Mouse (Mus musculus) neural tube, embryonic 11.5 days (tissue): ENCODE measurements around the gene Acot6. TPM values are rescaled to one million over a fixed set of nuclear protein-coding genes. Genes with fewer than 3 reads are reported as not detected.
"Not testable (repeated sequence)": the region's sequence is repeated elsewhere in the genome, so short reads cannot be mapped to it uniquely, and the experiment has no call there.

ENCODE experiments used
- ATAC-seq: fragments of 200-750 bp; cut with Nextera tagmentation; 2 replicates; pipeline ENCODE4 v1.8.0; 2017; ENCODE audit warnings: moderate number of reproducible peaks, mild to moderate bottlenecking, moderate TSS enrichment, moderate library complexity; ENCODE audit not compliant: insufficient read depth, low FRiP score, low TSS enrichment
- DNase-seq: peaks from one replicate; pipeline ENCODE4 v3.0.0-alpha.2; 2015; ENCODE audit warnings: low spot score
- H3K27ac ChIP-seq: fragments of 300-500 bp; sonication (generic); 2 replicates; pipeline ENCODE4 v1.5.1; 2014; ENCODE audit warnings: low read depth, mild to moderate bottlenecking, low read length
- H3K27me3 ChIP-seq: fragments of 300-500 bp; sonication (generic); 2 replicates; pipeline ENCODE4 v1.6.1; 2014; ENCODE audit warnings: mild to moderate bottlenecking, low read length, mixed read lengths; ENCODE audit not compliant: control insufficient read depth, insufficient read depth
- H3K36me3 ChIP-seq: fragments of 300-500 bp; sonication (generic); 2 replicates; pipeline ENCODE4 v1.6.1; 2014; ENCODE audit warnings: mild to moderate bottlenecking, low read length, moderate library complexity, mixed read lengths; ENCODE audit not compliant: control insufficient read depth, insufficient read depth
- H3K4me1 ChIP-seq: fragments of 300-500 bp; sonication (generic); 2 replicates; pipeline ENCODE4 v1.6.1; 2014; ENCODE audit warnings: low read length, mixed read lengths; ENCODE audit not compliant: control insufficient read depth, insufficient read depth
- H3K4me2 ChIP-seq: fragments of 300-500 bp; sonication (generic); 2 replicates; pipeline ENCODE4 v1.6.1; 2014; ENCODE audit warnings: low read depth, mild to moderate bottlenecking, moderate library complexity
- H3K4me3 ChIP-seq: fragments of 300-500 bp; sonication (generic); 2 replicates; pipeline ENCODE4 v1.5.1; 2014; ENCODE audit warnings: low read depth, low read length
- H3K9ac ChIP-seq: fragments of 300-500 bp; sonication (generic); 2 replicates; pipeline ENCODE4 v1.6.1; 2014; ENCODE audit warnings: mild to moderate bottlenecking, low read length
- H3K9me3 ChIP-seq: fragments of 300-500 bp; sonication (generic); 2 replicates; pipeline ENCODE4 v1.6.1; 2016; ENCODE audit warnings: low read length; ENCODE audit not compliant: control insufficient read depth
- WGBS: fragments of 180-500 bp; shearing (Covaris S2); extraction: QIAGEN DNeasy Blood & Tissue Kit; methylation state at CpG from one replicate; pipeline ENCODE4 v1.1.7; 2014; 5-methylcytosine and 5-hydroxymethylcytosine counted together
- polyA plus RNA-seq: library from polyadenylated mRNA; unstranded; fragments of >200 nt; fragmentation: Nextera tagmentation; extraction: Ambion mirVana; gene quantifications from 2 replicates; pipeline ENCODE4 v1.2.1, GENCODE M21; 2014

The Acot6 gene
- polyA plus RNA-seq, 1 experiment from 2014 or later: 0.82 TPM

DNA sequence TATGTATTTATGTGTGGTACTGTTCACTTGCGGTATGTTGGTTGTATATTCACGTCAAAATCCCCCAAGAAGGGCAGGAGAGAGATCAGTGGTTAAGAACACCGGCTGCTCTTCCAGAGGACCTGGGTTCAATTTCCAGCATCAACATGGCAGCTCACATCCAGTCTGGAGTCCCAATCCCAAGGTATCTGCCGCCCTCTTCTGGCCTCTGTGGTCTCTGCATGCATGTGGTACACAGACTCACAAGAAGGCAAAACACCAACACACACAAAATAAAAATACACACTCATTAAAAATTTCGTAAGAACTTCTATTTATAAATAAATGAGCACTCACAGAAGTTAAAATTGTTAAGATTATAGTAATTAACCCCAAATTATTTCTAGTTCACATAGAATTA lies 37.2 kb upstream of the Acot6 start:
- 72% methylated on average over 5 of the region's 5 CpGs for WGBS

DNA sequence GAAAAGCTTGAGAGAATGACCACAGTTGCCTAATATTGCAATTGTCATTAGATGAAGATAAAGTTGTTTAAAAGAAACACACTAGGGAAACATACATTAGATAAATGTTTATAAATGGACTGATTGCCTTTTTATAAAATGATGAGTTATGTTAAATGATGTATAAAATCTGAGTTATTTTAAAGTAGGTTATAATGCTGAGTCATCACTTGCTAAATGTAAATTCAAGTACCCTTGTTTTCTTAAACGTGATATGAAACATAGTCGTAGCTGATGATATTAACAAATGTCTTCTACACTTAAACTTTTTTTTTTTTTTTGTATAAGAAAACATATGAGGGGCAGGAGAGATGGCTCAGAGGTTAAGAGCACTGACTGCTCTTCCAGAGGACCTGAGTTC lies 36.6 kb upstream of the Acot6 start:
- no peaks in the 10 kb centered on the region for H3K4me1 ChIP-seq

More for the DNA sequence above, 37.2 kb upstream of the Acot6 start:
- H3K36me3 ChIP-seq: no peaks in the 10 kb centered on the region
- H3K27me3 ChIP-seq: peaks cover 2% of the 10 kb centered on the region; the same call in 1 of the 2 replicates
- DNase-seq (no peak), ATAC-seq (no peak)
- H3K27ac ChIP-seq: no peak overlapping the region
- H3K9ac ChIP-seq: no peak overlapping the region
- H3K4me2 ChIP-seq: no peak overlapping the region
- H3K4me1 ChIP-seq: no peaks in the 10 kb centered on the region
- H3K9me3 ChIP-seq: no peaks in the 10 kb centered on the region
- H3K4me3 ChIP-seq: no peak overlapping the region

DNA sequence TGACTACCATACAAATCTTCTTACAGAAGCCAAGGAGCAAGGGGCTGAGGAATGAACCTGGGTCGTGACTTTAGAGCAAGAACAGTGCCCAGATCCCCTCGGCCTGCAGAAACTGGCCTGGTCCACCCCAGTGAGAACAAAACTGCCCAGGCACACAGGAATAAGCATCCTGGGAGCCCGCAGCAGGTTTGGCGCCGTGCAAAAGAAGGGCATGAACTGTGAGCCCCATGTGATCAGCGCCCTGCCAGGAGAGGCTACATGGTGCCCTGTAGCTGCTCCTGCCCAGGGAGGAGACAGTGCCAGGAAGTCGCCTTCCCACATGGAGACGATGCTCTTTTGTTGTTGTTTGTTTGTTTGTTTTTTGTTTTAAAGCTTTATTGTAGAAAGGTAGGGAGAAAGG lies 35.8 kb upstream of the Acot6 start:
- H3K9ac ChIP-seq: no peak overlapping the region
- 77% methylated on average over 8 of the region's 8 CpGs for WGBS
- ATAC-seq: no peak
- no peaks in the 10 kb centered on the region for H3K36me3 ChIP-seq
- DNase-seq: no peak
- no peaks in the 10 kb centered on the region for H3K9me3 ChIP-seq
- no peaks in the 10 kb centered on the region for H3K4me1 ChIP-seq
- no peak overlapping the region for H3K27ac ChIP-seq
- no peak overlapping the region for H3K4me3 ChIP-seq
- no peak overlapping the region for H3K4me2 ChIP-seq
- peaks cover 13% of the 10 kb centered on the region for H3K27me3 ChIP-seq

More for the DNA sequence above, 36.6 kb upstream of the Acot6 start:
- ATAC-seq (no peak), DNase-seq (no peak)
- no peaks in the 10 kb centered on the region for H3K36me3 ChIP-seq
- no peak overlapping the region for H3K4me3 ChIP-seq
- no peak overlapping the region for H3K9ac ChIP-seq
- no peaks in the 10 kb centered on the region for H3K9me3 ChIP-seq
- H3K4me2 ChIP-seq: no peak overlapping the region
- 84% methylated on average over 2 of the region's 2 CpGs for WGBS
- no peak overlapping the region for H3K27ac ChIP-seq
- H3K27me3 ChIP-seq: peaks cover 8% of the 10 kb centered on the region

DNA sequence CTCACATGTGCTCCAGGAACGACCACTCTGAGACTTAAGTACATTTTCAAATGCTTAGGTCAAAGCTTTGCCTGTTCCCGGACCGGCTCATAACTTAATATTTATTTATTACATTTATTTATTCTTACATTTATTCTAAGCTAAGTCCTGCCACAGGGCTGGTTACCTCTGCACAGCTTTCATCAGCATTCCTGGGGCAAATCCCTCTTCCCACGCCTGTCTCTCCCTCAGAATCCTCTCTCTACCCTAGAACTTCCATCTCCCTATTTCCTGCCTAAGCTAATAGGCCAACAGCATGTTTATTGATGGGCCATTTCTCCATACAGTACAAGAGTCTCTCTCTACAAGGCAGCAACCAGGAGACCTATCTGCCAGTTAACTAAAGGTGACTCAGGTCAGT lies 32.7 kb upstream of the Acot6 start:
- no peak for DNase-seq
- Histone ChIP-seq H3K4me1 (no peaks in the 10 kb centered on the region), H3K9me3 (no peaks in the 10 kb centered on the region), H3K4me2 (no peak overlapping the region), H3K36me3 (no peaks in the 10 kb centered on the region), H3K27me3 (peaks cover 22% of the 10 kb centered on the region), H3K9ac (no peak overlapping the region), H3K27ac (no peak overlapping the region), H3K4me3 (no peak overlapping the region)
- whole genome bisulfite sequencing: 88% methylated on average over 4 of the region's 4 CpGs
- ATAC-seq: no peak

DNA sequence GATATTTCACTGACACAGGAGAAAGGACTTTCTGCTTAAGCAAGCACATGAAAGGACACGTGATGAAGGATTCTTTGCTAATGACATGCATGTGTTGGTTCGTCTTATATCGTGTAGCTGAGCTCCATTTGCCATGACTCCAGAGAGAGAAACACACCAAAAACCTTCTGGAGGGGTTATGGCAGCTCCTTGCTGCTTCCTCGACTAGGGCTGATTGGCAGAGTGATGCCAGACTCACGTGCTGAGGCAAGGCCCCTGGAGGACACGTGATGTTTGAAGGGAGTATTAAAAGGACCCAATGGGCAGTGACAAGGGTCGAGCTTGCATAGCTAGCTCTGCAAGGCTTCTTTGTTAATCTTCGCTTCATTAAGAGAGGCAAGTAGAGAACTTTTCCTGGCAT lies 32.2 kb upstream of the Acot6 start:
- no peak for DNase-seq
- Histone ChIP-seq H3K27ac (no peak overlapping the region), H3K4me1 (no peaks in the 10 kb centered on the region), H3K4me2 (no peak overlapping the region), H3K36me3 (no peaks in the 10 kb centered on the region), H3K9me3 (no peaks in the 10 kb centered on the region), H3K4me3 (no peak overlapping the region), H3K27me3 (peaks cover 22% of the 10 kb centered on the region), H3K9ac (no peak overlapping the region)
- no peak for ATAC-seq
- WGBS: 76% methylated on average over 8 of the region's 8 CpGs

DNA sequence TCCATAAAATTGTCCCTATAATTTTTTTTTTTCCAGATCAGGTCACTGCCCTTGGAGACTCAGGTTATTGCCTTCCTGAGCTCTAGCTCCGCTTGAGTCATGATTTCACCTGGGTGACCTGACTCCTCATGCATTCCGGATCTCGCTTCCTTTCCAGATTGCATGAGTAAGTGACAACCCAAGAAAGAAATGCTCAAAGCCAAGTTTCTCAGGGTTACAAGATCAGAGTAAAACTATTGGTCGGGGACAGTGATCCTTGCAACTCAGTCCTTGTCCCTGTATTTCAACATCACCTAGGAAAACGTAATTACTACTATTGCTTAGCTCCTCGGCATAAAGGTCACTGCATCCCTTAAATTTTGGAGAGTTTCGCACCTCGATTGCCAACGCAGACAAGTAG lies 31.5 kb upstream of the Acot6 start, which contains the start of gene Acot5:
Gene Acot5 (plus strand): TSS at position 340 of the 400 bp plus-strand sequence.
- ATAC-seq (no peak), DNase-seq (no peak)
- Histone ChIP-seq H3K4me2 (peak within 1 kb of the TSS; percentile 52), H3K27me3 (peaks cover 22% of the 10 kb centered on the region), H3K4me3 (peak within 1 kb of the TSS; percentile 33), H3K4me1 (no peaks in the 10 kb centered on the region), H3K9ac (no peak within 1 kb of the TSS; the same call in 1 of the 2 replicates), H3K9me3 (no peaks in the 10 kb centered on the region), H3K27ac (no peak within 1 kb of the TSS), H3K36me3 (no peaks in the 10 kb centered on the region)
- 64% methylated on average over 9 of the region's 9 CpGs for WGBS

DNA sequence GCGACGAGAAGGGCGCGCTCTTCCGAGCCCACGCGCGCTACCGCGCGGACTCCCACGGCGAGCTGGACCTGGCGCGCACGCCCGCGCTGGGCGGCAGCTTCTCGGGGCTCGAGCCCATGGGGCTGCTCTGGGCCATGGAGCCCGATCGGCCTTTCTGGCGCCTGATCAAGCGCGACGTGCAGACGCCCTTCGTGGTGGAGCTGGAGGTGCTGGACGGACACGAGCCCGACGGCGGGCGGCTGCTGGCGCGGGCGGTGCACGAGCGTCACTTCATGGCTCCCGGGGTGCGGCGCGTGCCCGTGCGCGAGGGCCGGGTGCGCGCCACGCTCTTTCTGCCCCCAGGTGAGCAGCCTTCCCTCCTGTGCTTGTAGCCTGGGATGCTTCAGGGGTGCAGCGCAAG lies 30.9 kb upstream of the Acot6 start:
- Histone ChIP-seq H3K4me3 (peak overlapping the region; percentile 33), H3K4me2 (peak overlapping the region; percentile 52), H3K27me3 (peaks cover 22% of the 10 kb centered on the region)
- H3K9me3 ChIP-seq, H3K27ac ChIP-seq, H3K4me1 ChIP-seq, H3K36me3 ChIP-seq, ATAC-seq, H3K9ac ChIP-seq: not testable (repeated sequence)
- 2% methylated on average over 28 of the region's 52 CpGs for WGBS
- peak; percentile 17 for DNase-seq

DNA sequence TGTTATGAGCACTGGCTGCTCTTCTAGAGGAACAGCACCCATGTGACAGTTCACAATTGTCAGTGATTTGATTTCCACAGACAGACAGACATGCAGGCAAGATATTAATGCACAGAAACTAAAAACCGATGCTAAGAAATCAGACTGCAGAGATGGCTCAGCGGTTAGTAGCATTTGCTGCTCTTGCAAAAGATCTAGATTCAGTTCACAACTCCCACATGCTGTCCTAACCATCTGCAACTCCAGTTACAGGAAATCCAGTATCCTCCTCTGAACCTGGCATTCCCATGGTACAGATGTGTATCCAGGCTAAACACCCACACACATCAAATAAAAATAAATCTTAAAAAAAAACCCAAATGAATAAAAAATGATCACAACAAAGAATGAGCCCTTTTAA lies 28.8 kb upstream of the Acot6 start:
- ATAC-seq: no peak
- H3K4me3 ChIP-seq: no peak overlapping the region
- 90% methylated on average over 2 of the region's 2 CpGs for WGBS
- H3K27ac ChIP-seq: no peak overlapping the region
- DNase-seq: no peak
- no peaks in the 10 kb centered on the region for H3K9me3 ChIP-seq
- H3K4me2 ChIP-seq: no peak overlapping the region
- H3K9ac ChIP-seq: no peak overlapping the region
- H3K4me1 ChIP-seq: no peaks in the 10 kb centered on the region
- no peaks in the 10 kb centered on the region for H3K36me3 ChIP-seq
- H3K27me3 ChIP-seq: peaks cover 22% of the 10 kb centered on the region

DNA sequence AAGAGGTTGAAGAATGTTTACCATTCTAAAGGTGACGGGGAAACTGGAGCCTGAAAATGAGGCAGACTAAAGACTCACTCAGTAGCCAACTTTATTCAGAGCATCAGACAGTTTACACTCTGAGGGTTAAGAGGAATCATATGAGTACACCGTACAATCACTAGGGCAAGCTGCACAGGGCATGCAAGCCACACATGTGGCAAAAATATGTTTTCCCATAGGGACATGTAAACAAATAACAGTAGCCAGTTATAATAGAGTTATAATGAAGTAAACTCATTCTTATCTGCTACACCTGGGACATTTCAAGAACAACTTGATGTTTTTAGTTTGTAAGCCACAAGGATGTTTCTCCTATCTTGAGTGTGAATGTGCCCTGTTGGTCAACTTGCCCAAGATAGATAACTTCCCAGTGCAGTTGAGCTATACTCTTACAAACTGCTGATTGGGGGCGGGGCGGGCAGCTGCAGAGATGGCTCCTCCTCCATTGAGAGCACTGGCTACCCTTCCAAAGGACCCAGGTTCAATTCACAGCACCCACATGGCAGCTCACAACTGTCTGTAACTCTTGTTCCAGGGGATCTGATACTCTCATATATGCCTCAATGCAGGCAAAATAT lies 23.0 kb upstream of the Acot6 start:
- H3K27me3 ChIP-seq: no peaks in the 10 kb centered on the region
- H3K4me1 ChIP-seq: no peaks in the 10 kb centered on the region
- no peaks in the 10 kb centered on the region for H3K36me3 ChIP-seq
- H3K9ac ChIP-seq: no peak overlapping the region
- no peak overlapping the region for H3K27ac ChIP-seq
- H3K4me3 ChIP-seq: no peak overlapping the region
- DNase-seq (no peak), ATAC-seq (no peak)
- 94% methylated on average over 4 of the region's 4 CpGs for WGBS
- no peak overlapping the region for H3K4me2 ChIP-seq
- H3K9me3 ChIP-seq: no peaks in the 10 kb centered on the region
